Mouse (Mus musculus): ENCODE results near the gene Supt6. TPM values are rescaled to one million over a fixed set of nuclear protein-coding genes. Genes with fewer than 3 reads are reported as not detected.

The Supt6 gene
- polyA plus RNA-seq, 1 experiment from 2014 or later = 9.5 TPM

DNA sequence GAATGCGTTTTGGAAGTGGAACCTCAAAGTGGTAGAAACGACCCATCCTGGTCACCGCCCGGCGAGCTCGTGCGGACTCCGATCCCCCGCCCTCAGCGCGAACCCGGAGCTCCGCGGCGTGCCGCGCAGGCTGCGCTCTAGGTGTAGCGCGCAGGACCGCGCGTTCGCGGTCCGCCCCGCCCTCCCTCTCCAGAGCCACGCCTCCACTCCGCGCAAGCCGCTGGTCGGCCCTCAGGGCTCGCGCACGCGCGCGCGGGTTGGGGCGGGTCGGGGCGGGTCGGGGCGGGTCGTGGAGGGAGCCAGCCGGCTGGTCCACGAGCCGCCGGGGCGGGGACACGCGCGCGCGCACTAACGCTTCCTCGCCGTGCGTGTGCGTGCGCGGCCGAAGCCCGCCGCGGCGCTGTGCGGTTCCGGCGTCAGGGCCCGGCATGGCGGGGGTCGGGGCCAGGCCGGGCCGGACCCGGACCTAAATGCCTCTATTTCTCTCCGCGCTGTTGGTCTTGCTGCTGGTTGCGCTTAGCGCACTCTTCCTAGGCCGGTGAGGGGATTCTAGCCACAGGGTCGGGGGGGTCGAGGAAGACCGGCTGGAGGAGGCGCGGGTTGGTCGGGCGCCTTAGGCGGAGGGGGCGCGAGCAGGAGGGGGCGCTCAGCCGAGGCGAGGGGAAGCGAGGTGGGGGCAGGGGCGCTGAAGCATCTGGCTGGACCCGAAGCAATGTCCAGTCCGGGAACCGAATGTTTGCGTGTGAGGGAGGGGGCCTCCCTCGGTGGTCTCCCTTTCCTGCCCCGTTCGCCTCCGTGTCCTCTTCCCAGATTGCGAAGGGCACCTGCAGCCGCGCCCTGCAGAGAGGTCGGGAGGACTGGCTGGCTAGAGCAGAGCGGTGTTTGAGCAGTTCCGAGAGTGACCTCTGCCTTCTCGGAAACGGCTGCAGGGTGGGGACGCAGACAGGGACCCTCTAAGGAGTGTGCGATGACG lies 15.9 kb upstream of the Supt6 start, which contains the start of gene 2610507B11Rik:
Gene 2610507B11Rik, plus strand, starts transcription at position 373 of the 973 bp plus-strand sequence.
- Histone ChIP-seq H3K4me1 (replicated peaks) (peaks cover 20% of the 10 kb centered on the region), H3K9me3 (replicated peaks) (no peaks in the 10 kb centered on the region), H3K4me3 (replicated peaks) (peak within 1 kb of the TSS; percentile 92), H3K36me3 (replicated peaks) (peaks cover 32% of the 10 kb centered on the region), H3K4me2 (peak within 1 kb of the TSS; percentile 95), H3K27ac (replicated peaks) (peak within 1 kb of the TSS; percentile 83), H3K27me3 (0 out of 2 replicates have a peak, but pooled peaks cover 3% of the 10 kb centered on the region), H3K9ac (peak within 1 kb of the TSS; percentile 82)
- under 1% methylated on average over 115 of the region's 115 CpGs for WGBS (ENCODE audit: insufficient replicate concordance)
- peak; percentile 98 for ATAC-seq (ENCODE audit: insufficient read depth)

DNA sequence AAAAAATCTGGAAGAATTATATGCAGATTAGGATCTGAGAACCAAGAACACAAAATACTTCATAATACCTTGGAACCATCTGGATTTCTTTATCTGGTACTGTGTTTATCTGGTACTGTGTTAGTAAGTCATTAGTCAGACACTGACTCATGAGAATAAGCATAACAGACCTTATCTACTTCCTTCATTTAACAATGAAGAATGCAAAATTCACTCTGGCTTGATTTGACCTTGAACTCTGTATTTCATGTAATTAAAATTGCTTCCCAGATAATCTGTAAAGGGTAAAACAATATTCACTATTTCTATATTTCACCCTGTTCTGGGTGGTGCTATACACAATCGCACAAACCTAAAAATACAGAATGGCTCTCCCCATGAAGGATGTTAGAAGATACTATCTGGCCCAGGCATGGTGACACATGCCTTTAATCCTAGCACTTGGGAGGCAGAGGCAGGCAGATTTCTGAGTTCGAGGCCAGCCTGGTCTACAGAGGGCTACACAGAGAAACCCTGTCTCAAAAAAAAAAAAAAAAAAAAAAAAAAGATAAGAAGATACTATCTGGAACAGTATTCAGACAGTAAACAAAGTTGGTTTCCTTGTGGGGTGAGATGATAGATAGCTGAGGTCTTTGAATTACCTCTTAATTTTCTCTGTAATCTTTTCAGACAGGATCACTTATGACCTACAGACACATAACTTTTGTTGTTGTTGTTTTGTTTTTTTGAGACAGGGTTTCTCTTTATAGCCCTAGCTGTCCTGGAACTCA lies 14.9 kb upstream of the Supt6 start:
- Histone ChIP-seq H3K36me3 (replicated peaks) (peaks cover 24% of the 10 kb centered on the region), H3K9me3 (replicated peaks) (no peaks in the 10 kb centered on the region), H3K4me3 (replicated peaks) (peak overlapping the region; percentile 92), H3K27ac (replicated peaks) (no peak overlapping the region), H3K9ac (peak overlapping the region; percentile 50; the same call in 1 of the 2 replicates), H3K4me2 (peak overlapping the region; percentile 95), H3K4me1 (replicated peaks) (peaks cover 20% of the 10 kb centered on the region), H3K27me3 (0 out of 2 replicates have a peak, but pooled peaks cover 3% of the 10 kb centered on the region)
- WGBS (ENCODE audit: insufficient replicate concordance) = 79% methylated on average over 2 of the region's 2 CpGs
- no peak for ATAC-seq (ENCODE audit: insufficient read depth)

DNA sequence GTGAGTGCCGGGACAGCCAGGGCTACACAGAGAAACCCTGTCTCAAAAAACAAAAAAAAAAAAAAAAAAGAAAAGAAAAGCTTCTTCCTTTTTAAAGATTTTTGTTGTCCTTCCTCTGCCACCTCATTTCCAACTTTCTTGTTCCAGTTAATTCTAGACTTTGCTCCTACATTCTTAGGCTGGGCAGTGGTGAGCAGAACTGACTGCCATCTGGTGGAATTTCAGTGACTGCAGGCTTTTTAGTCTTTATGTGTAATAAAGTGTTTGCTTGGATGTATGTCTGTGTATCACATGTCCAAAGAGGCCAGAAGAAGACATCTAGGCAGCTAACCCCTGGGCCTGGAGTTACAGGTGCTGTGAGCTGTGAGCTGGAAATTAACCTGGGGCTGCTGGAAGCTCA lies 10.8 kb upstream of the Supt6 start:
- Histone ChIP-seq H3K4me2 (no peak overlapping the region), H3K9me3 (replicated peaks) (no peaks in the 10 kb centered on the region), H3K9ac (no peak overlapping the region), H3K27ac (replicated peaks) (no peak overlapping the region), H3K4me1 (replicated peaks) (peaks cover 4% of the 10 kb centered on the region; the same call in 1 of the 2 replicates), H3K27me3 (0 out of 2 replicates have a peak, but pooled peaks cover 3% of the 10 kb centered on the region), H3K4me3 (replicated peaks) (no peak overlapping the region), H3K36me3 (replicated peaks) (peaks cover 29% of the 10 kb centered on the region)
- no peak for ATAC-seq (ENCODE audit: insufficient read depth)
- WGBS (ENCODE audit: insufficient replicate concordance) = 80% methylated on average over 1 of the region's 1 CpGs

DNA sequence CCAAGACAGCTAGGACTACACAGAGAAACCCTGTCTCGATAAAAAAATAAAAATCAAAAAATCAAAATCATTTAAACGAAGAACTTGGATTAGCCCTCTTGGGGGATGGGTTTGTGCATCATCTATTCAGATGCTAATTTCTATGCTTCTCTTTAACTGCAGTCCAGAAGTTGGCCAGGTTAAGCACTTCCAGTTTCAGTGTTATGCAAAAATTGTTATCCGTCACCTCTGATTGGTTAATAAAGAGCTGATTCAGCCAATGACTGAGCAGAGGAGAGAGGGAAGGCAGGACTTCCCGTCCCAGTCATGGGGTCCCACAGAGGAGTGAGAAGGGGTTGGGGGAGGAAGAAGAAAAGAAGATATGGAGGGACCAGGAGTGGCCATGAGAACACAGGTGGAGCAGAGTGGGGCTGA lies 1.9 kb upstream of the Supt6 start:
- H3K36me3 ChIP-seq (replicated peaks) = peaks cover 25% of the 10 kb centered on the region
- H3K27ac ChIP-seq (replicated peaks) = no peak overlapping the region
- H3K27me3 ChIP-seq = no peaks in the 10 kb centered on the region
- H3K4me1 ChIP-seq (replicated peaks) = peaks cover 41% of the 10 kb centered on the region
- WGBS (ENCODE audit: insufficient replicate concordance) = 45% methylated on average over 4 of the region's 4 CpGs
- peak overlapping the region; percentile 51 for H3K4me2 ChIP-seq
- 0 out of 2 replicates have a peak overlapping the region, but pooled peaks have one; percentile 9 for H3K9ac ChIP-seq
- ATAC-seq (ENCODE audit: insufficient read depth) = no peak
- no peaks in the 10 kb centered on the region for H3K9me3 ChIP-seq (replicated peaks)
- peak overlapping the region; percentile 28 for H3K4me3 ChIP-seq (replicated peaks)

DNA sequence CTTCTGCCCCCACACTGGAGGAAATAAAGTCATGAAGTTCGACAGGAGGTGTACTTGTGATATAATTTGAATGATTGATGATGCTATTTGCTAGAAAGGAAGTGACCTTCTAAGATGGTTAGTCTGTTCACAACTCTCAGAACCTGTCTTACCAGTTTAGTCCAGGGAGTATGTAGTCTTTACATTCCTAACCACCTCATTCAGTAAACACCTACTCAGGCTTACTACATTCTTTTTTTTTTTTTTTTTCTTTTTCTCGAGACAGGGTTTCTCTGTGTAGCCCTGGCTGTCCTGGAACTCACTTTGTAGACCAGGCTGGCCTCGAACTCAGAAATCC lies 1.2 kb upstream of the Supt6 start:
- H3K27ac ChIP-seq (replicated peaks) = no peak overlapping the region
- peak overlapping the region; percentile 90 for H3K4me3 ChIP-seq (replicated peaks)
- H3K36me3 ChIP-seq (replicated peaks) = peaks cover 19% of the 10 kb centered on the region
- 38% methylated on average over 3 of the region's 3 CpGs for WGBS (ENCODE audit: insufficient replicate concordance)
- no peak for ATAC-seq (ENCODE audit: insufficient read depth)
- no peaks in the 10 kb centered on the region for H3K9me3 ChIP-seq (replicated peaks)
- H3K4me1 ChIP-seq (replicated peaks) = peaks cover 43% of the 10 kb centered on the region
- no peaks in the 10 kb centered on the region for H3K27me3 ChIP-seq
- H3K4me2 ChIP-seq = peak overlapping the region; percentile 80
- H3K9ac ChIP-seq = no peak overlapping the region

DNA sequence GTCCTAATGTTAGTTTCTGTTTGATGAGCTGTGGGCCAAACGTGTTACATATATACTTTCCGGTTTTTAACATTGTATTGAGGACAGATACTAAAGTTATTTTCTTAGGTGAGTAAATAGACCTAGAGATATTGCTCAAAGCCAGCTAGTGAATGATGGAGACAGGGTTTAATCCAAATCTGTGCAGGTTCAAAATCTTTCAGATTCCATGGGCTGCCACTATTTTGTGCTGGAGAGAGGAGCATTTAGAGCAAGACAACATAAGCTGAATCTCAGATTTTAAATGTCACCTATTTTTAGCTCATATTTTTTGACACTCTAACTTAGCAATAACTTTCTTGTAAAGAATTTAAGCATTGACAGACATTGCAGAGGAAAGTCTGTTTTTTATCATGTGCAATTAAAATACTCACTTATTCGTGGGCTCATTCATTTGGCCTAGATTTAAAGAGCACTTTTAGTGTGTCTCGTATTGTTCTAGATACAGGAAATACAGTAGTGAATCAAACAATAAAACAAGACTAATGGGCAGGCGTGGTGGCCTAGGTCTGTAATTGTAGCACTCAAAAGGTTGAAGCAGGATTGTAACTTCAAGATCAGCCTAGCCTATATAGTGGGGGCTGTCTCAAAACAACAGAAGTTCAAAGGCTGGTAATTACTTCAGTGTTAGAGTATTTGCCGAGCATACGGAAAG lies 678 bp upstream of the Supt6 start:
- H3K9me3 ChIP-seq (replicated peaks) = no peaks in the 10 kb centered on the region
- peak overlapping the region; percentile 88 for H3K9ac ChIP-seq
- peak overlapping the region; percentile 90 for H3K4me3 ChIP-seq (replicated peaks)
- peaks cover 14% of the 10 kb centered on the region for H3K36me3 ChIP-seq (replicated peaks)
- H3K4me2 ChIP-seq = peak overlapping the region; percentile 80
- ATAC-seq (ENCODE audit: insufficient read depth) = no peak
- peaks cover 43% of the 10 kb centered on the region for H3K4me1 ChIP-seq (replicated peaks)
- no peaks in the 10 kb centered on the region for H3K27me3 ChIP-seq
- 47% methylated on average over 7 of the region's 7 CpGs for WGBS (ENCODE audit: insufficient replicate concordance)
- peak overlapping the region; percentile 96 for H3K27ac ChIP-seq (replicated peaks)

DNA sequence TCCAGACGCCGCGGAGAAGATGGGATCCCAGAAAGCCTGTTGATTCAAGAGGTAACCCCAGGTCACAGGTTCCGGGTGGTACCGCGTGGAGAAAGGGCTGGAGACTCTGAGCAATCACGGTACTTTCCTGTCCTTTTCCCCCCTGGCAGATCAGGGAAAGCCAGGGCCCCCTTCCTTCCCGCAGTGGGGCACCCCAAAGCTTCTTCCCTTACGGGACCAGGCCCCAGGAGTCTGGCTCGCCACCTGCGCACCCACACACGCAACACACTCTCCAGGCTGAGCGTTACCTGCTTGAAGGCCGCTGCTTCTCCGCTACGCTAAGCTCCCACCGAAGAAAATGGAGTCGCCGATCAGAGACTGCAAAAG lies 543 bp downstream of the Supt6 start:
- WGBS (ENCODE audit: insufficient replicate concordance) = under 1% methylated on average over 19 of the region's 19 CpGs
- peak; percentile 19 for ATAC-seq (ENCODE audit: insufficient read depth)
- Histone ChIP-seq H3K9me3 (replicated peaks) (no peaks in the 10 kb centered on the region), H3K27ac (replicated peaks) (peak overlapping the region; percentile 96), H3K36me3 (replicated peaks) (peaks cover 12% of the 10 kb centered on the region), H3K27me3 (no peaks in the 10 kb centered on the region), H3K9ac (peak overlapping the region; percentile 88), H3K4me3 (replicated peaks) (peak overlapping the region; percentile 90), H3K4me1 (replicated peaks) (peaks cover 43% of the 10 kb centered on the region), H3K4me2 (peak overlapping the region; percentile 80)

DNA sequence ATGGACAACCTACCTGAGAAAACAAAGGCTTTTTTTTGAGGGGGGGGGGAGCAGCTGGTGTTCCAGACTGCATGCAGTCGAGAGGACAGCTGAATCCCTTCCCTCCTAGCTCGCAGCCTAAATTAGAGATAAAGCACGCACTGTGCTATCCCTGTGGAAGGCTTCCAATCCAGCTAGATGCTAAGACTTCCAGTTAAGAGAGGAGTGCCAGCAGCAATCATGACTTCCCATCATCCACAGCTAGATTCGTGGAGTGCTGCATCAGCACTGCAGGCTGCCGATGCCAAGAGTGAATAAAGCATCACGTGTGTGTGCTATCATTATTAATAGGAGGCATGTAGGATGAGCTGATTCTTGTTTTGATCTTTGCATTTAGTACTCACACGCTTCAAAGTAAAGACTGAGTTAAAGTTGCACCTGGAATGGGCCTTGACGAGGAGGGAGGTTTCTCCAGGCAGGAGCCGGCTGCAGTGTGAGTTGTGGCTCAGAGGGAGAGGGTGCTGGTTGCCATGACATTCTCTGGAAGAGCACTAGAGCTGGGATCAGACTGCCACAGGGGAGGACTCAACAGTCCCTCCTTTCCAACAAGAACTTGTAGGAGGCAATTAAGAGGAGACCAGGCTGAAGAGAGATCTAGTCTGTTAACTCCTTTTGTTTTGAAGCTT lies 5.5 kb downstream of the Supt6 start:
- Histone ChIP-seq H3K4me2 (no peak overlapping the region), H3K4me3 (replicated peaks) (no peak overlapping the region), H3K9ac (no peak overlapping the region), H3K36me3 (replicated peaks) (peaks cover 31% of the 10 kb centered on the region), H3K9me3 (replicated peaks) (no peaks in the 10 kb centered on the region), H3K27ac (replicated peaks) (no peak overlapping the region), H3K4me1 (replicated peaks) (peaks cover 22% of the 10 kb centered on the region), H3K27me3 (no peaks in the 10 kb centered on the region)
- no peak for ATAC-seq (ENCODE audit: insufficient read depth)
- 83% methylated on average over 9 of the region's 9 CpGs for WGBS (ENCODE audit: insufficient replicate concordance)

DNA sequence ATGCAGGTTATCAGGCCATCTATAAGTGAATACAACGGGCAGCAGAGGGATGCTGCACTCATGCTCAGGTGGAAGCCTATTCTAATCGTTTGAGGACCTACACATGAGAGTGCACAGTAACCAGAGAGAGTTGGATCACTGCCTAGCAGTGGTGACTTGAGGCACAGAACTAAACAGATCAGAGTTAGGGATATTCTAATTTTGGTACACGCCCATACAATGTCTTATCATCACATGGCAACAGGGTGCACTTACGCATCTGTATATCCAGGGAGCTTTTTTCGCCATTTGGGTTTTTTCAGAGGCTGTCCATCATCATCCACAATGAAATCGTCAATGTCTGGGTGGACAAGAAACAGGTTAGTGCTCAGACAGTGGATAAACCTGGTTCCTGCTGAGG lies 14.3 kb downstream of the Supt6 start:
- Histone ChIP-seq H3K36me3 (replicated peaks) (peaks cover 88% of the 10 kb centered on the region), H3K4me3 (replicated peaks) (no peak overlapping the region), H3K9me3 (replicated peaks) (no peaks in the 10 kb centered on the region), H3K9ac (no peak overlapping the region), H3K27ac (replicated peaks) (no peak overlapping the region), H3K4me1 (replicated peaks) (no peaks in the 10 kb centered on the region), H3K27me3 (no peaks in the 10 kb centered on the region), H3K4me2 (no peak overlapping the region)
- 65% methylated on average over 6 of the region's 6 CpGs for WGBS (ENCODE audit: insufficient replicate concordance)
- no peak for ATAC-seq (ENCODE audit: insufficient read depth)

DNA sequence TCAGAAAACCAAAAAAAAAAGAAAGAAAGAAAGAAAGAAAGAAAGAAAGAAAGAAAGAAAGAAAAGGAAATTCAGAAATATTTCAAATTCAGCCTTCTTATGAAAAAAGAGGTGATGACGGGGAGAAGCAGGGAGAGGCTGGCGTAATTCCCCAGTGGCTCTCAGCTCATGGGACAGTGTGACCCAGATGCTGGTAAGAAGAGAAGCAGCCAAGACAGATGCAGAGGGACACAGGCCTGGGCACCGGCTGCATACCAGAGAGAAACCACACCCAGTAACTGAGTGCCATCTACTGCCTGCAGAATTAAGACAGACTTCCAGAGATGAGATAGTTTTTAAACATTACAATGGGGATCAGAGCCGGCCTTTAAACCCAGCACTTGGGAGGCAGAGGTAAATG lies 22.2 kb downstream of the Supt6 start:
- no peak for ATAC-seq (ENCODE audit: insufficient read depth)
- 83% methylated on average over 4 of the region's 4 CpGs for WGBS (ENCODE audit: insufficient replicate concordance)
- Histone ChIP-seq H3K36me3 (replicated peaks) (peaks cover 97% of the 10 kb centered on the region), H3K9me3 (replicated peaks) (no peaks in the 10 kb centered on the region), H3K4me3 (replicated peaks) (no peak overlapping the region), H3K27me3 (no peaks in the 10 kb centered on the region), H3K27ac (replicated peaks) (no peak overlapping the region), H3K9ac (no peak overlapping the region), H3K4me1 (replicated peaks) (no peaks in the 10 kb centered on the region), H3K4me2 (no peak overlapping the region)
